Mouse (Mus musculus) heart, embryonic 13.5 days (tissue): Measurements from ENCODE around the gene 6030408B16Rik. TPM values are rescaled to one million over a fixed set of nuclear protein-coding genes. Genes with fewer than 3 reads are reported as not detected.

ENCODE experiments used
- ATAC-seq: fragments of 200-750 bp; cut with Nextera tagmentation; 2 replicates; pipeline ENCODE4 v1.8.0; 2017; ENCODE audit warnings: moderate TSS enrichment; ENCODE audit not compliant: insufficient number of reproducible peaks, low FRiP score, low TSS enrichment; ENCODE audit errors: extremely low read depth
- H3K27ac ChIP-seq: fragments of 300-500 bp; sonication (generic); replicated peaks from 2 replicates; pipeline ENCODE4 v1.5.1; 2015; ENCODE audit warnings: moderate library complexity, mild to moderate bottlenecking, inconsistent platforms
- H3K27me3 ChIP-seq: fragments of 300-500 bp; sonication (generic); replicated peaks from 2 replicates; pipeline ENCODE4 v1.6.1; 2015; ENCODE audit warnings: mild to moderate bottlenecking, inconsistent platforms
- H3K36me3 ChIP-seq: fragments of 300-500 bp; sonication (generic); 2 replicates; pipeline ENCODE4 v1.6.1; 2015; ENCODE audit warnings: mild to moderate bottlenecking, inconsistent platforms
- H3K4me1 ChIP-seq: fragments of 300-500 bp; sonication (generic); 2 replicates; pipeline ENCODE4 v1.6.1; 2015; ENCODE audit warnings: inconsistent platforms
- H3K4me2 ChIP-seq: fragments of 300-500 bp; sonication (generic); 2 replicates; pipeline ENCODE4 v1.6.1; 2015; ENCODE audit warnings: inconsistent platforms, mild to moderate bottlenecking, moderate library complexity
- H3K4me3 ChIP-seq: fragments of 300-500 bp; sonication (generic); 2 replicates; pipeline ENCODE4 v1.5.1; 2015; ENCODE audit warnings: moderate library complexity, mild to moderate bottlenecking, inconsistent platforms
- H3K9ac ChIP-seq: fragments of 300-500 bp; sonication (generic); 2 replicates; pipeline ENCODE4 v1.6.1; 2015; ENCODE audit warnings: inconsistent platforms, mild to moderate bottlenecking, moderate library complexity
- H3K9me3 ChIP-seq: fragments of 300-500 bp; sonication (generic); 2 replicates; pipeline ENCODE4 v1.6.1; 2016; ENCODE audit warnings: inconsistent platforms
- WGBS: fragments of 180-500 bp; shearing (Covaris S2); methylation state at CpG from one replicate; pipeline ENCODE4 v1.1.7; 2015; ENCODE audit warnings: mixed read lengths; 5-methylcytosine and 5-hydroxymethylcytosine counted together
- polyA plus RNA-seq: library from polyadenylated mRNA; unstranded; fragments of >200 nt; fragmentation: Nextera tagmentation; extraction: Ambion mirVana; gene quantifications from 2 replicates; pipeline ENCODE4 v1.2.1, GENCODE M21; 2015

6030408B16Rik gene
- polyA plus RNA-seq, 1 experiment from 2014 or later, result 3.0 TPM

DNA sequence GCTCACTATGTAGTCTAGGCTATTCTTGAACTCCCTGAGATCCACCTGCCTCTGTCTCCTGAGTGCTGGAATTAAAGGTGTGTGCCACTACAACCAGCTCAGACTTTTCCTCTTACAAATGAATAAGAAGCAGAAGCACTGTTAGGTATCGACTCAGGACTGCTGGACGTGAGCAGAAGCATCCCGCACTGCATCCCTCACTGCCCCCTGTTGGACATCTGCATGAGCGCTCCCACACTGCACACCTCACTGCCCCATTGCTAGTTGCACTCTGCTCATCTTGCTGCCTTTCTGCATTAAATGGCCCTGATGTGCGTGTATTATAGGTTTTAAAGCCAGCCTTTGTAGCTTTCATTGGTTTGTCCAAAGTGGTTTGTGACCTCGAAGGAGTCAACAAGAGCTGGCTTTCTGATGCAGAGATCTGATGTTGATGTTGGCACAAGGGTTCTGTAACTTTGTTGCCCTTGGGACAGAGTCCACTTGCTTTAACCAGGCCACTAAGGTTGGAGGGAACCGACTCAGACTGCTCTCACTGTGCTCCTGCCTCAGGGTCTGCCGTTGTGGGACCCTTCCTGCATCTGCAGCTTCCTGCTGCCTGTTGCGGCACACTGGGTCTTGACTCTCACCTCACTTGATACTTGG lies 6.8 kb upstream of the 6030408B16Rik start:
- no peak overlapping the region for H3K9ac ChIP-seq
- H3K27me3 ChIP-seq, result no peaks in the 10 kb centered on the region
- no peaks in the 10 kb centered on the region for H3K9me3 ChIP-seq
- H3K4me3 ChIP-seq, result no peak overlapping the region
- ATAC-seq, result no peak
- H3K4me1 ChIP-seq, result peaks cover 24% of the 10 kb centered on the region
- WGBS, result 63% methylated on average over 9 of the region's 9 CpGs
- H3K36me3 ChIP-seq, result peaks cover 53% of the 10 kb centered on the region
- no peak overlapping the region for H3K27ac ChIP-seq
- H3K4me2 ChIP-seq, result no peak overlapping the region

DNA sequence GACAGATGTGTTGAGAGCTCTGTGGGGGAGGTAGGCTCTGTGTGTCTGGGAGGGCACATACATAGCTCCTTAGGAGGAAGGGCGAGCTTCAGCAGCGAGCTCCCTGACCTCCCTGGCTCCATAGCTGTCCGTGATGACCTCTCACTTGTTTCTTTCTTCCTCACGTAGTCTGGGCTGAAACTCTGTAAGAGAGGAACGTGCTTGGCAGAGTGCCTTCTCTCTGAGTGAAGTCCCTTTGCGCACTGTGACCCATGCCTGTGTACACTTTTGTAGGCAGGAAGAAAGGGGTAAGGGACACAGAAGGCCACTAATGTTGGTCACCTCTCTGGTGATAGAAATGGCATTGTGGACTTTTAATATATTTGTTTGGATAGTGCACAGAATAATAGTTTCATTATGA lies 5.7 kb upstream of the 6030408B16Rik start:
- ATAC-seq, result no peak
- Histone ChIP-seq H3K27ac (no peak overlapping the region), H3K4me1 (peaks cover 24% of the 10 kb centered on the region), H3K9me3 (no peaks in the 10 kb centered on the region), H3K9ac (0 out of 2 replicates have a peak overlapping the region, but pooled peaks have one; percentile 14), H3K4me3 (no peak overlapping the region), H3K36me3 (peaks cover 63% of the 10 kb centered on the region), H3K4me2 (no peak overlapping the region), H3K27me3 (no peaks in the 10 kb centered on the region)
- 75% methylated on average over 6 of the region's 6 CpGs for WGBS

DNA sequence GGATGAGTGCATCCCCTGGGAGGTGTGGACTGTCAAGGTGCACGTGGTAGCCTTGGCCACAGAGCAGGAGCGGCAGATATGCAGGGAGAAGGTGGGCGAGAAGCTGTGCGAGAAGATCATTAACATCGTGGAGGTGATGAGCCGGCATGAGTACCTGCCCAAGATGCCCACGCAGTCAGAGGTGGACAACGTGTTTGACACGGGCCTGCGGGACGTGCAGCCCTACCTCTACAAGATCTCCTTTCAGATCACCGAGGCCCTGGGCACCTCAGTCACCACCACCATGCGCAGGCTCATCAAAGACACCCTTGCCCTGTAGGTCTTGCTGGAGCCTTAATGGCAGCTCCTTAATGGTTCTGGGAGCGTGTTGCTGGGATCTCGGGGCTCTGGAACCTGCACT lies 2.7 kb upstream of the 6030408B16Rik start:
- H3K9ac ChIP-seq, result no peak overlapping the region
- H3K4me2 ChIP-seq, result no peak overlapping the region
- no peaks in the 10 kb centered on the region for H3K27me3 ChIP-seq
- peaks cover 63% of the 10 kb centered on the region for H3K36me3 ChIP-seq
- H3K4me3 ChIP-seq, result no peak overlapping the region
- ATAC-seq, result no peak
- peaks cover 27% of the 10 kb centered on the region for H3K4me1 ChIP-seq
- H3K9me3 ChIP-seq, result no peaks in the 10 kb centered on the region
- H3K27ac ChIP-seq, result no peak overlapping the region
- 91% methylated on average over 15 of the region's 15 CpGs for WGBS

DNA sequence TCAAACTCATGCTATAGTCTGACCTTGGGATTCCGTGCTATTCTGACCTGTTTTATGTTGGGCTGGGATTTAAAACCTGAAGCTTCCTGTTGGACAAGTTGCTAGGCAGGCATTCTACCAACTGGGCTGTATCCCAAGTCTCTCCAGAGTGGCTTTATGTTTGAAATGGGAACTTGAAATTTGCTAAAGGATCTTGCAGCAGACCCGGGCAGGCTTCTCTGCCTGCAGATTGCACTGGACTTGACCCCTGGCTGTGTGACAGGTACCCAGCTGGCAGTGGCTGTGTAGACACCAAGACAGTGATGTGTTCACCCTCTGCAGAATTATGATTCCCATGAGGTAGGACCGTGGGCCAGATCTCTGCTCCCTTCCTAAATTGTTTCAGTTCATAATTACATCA lies 1.0 kb upstream of the 6030408B16Rik start:
- Histone ChIP-seq H3K4me2 (no peak overlapping the region), H3K27ac (no peak overlapping the region), H3K9me3 (no peaks in the 10 kb centered on the region), H3K9ac (no peak overlapping the region), H3K27me3 (no peaks in the 10 kb centered on the region), H3K4me3 (no peak overlapping the region), H3K36me3 (peaks cover 53% of the 10 kb centered on the region), H3K4me1 (peaks cover 21% of the 10 kb centered on the region)
- 85% methylated on average over 3 of the region's 3 CpGs for WGBS
- no peak for ATAC-seq

DNA sequence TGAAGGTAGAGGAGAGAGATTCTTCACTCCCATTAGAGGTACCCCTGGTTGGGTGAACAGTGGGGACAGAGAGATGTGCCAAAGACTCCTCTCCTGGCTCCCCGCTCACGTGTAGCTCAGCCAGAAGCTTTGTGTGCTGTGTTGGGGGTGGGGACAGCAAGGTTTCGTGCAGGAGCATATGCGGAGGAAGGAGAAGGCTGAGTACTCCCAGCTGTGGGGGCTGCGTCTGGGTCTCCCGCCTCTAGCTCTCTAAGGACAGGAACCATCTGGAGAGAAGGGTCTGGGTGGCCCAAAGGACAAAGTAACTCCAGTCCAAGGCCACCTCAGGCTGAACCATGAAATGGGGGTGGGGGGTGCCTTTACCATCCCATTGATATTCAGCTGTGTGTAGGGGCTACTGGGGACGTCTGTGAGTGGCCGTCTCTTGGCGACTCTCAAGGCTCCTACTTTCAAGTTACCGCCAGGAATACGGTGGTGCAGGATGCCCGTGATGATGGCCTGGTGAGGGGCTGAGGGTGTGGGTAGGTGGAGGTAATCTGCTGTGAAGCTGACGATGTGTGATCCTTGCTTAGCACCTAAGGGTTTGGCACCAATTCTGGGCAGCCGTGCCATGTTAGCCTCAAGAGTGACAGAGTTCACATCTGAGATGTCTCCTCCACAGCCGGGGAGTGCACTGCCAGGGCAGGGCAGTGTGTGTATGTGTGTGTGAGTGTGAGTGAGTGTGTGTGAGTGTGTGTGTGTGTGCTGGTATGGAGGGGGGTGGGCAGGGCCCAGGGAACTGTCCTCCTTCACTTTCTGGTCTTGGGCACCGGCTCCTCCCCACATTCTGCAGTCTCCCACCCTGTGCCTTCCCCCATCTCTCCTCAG lies 1.2 kb downstream of the 6030408B16Rik start:
- peaks cover 30% of the 10 kb centered on the region for H3K36me3 ChIP-seq
- ATAC-seq, result 0 out of 2 replicates have a peak, but pooled peaks have one; percentile 34
- H3K4me2 ChIP-seq, result peak overlapping the region; percentile 40
- peak overlapping the region; percentile 11 for H3K4me3 ChIP-seq
- H3K9ac ChIP-seq, result peak overlapping the region; percentile 41
- WGBS, result 39% methylated on average over 16 of the region's 16 CpGs
- no peaks in the 10 kb centered on the region for H3K9me3 ChIP-seq
- H3K27ac ChIP-seq, result peak overlapping the region; percentile 39; the same call in 1 of the 2 replicates
- H3K27me3 ChIP-seq, result no peaks in the 10 kb centered on the region
- peaks cover 34% of the 10 kb centered on the region for H3K4me1 ChIP-seq

DNA sequence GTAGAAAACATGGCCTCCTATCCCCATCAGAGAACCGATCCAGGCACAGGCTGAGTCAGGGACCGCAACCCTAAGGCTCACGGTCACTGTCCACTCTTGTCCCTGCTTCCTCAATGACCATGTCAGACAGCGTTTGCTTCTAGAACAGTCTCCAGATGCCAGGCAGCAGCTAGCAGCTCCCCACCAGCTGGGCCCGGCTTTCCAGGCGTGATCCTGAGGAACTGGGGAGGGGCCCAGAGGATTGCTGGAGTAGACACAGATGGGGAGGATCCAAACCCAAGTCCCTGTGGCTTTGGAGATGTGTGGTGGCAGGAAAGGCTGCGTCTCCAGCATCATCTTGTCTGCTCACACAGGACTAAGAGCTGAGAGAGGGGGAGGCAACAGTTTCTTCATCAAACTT lies 2.1 kb downstream of the 6030408B16Rik start:
- Histone ChIP-seq H3K4me2 (0 out of 2 replicates have a peak overlapping the region, but pooled peaks have one; percentile 40), H3K27me3 (no peaks in the 10 kb centered on the region), H3K9ac (no peak overlapping the region), H3K27ac (no peak overlapping the region; the same call in 1 of the 2 replicates), H3K36me3 (peaks cover 22% of the 10 kb centered on the region), H3K4me1 (peaks cover 42% of the 10 kb centered on the region), H3K9me3 (no peaks in the 10 kb centered on the region), H3K4me3 (no peak overlapping the region)
- ATAC-seq, result no peak
- 60% methylated on average over 7 of the region's 7 CpGs for WGBS

DNA sequence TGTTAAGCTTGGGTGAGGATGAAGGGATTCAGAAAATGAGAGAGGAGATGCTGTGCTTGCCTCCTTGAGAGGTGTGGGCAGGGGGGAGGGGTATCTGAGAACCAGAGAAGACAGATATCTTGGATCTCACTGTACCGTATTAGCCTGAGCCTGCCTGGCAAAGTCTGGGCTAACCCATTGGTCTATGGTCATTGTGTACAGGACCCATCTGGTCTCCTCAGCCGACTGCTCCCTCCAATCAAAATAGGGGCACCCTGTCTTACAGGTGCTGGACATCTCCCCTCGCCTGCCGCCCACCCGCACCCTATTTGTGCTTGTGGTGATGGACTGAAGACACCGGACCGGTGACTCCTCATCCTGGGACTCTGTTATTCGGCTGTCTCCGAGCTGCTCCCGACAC lies 2.6 kb downstream of the 6030408B16Rik start:
- Histone ChIP-seq H3K9ac (no peak overlapping the region), H3K9me3 (no peaks in the 10 kb centered on the region), H3K27me3 (no peaks in the 10 kb centered on the region), H3K27ac (0 out of 2 replicates have a peak overlapping the region, but pooled peaks have one; percentile 3), H3K4me1 (peaks cover 44% of the 10 kb centered on the region), H3K4me2 (no peak overlapping the region), H3K36me3 (peaks cover 17% of the 10 kb centered on the region), H3K4me3 (no peak overlapping the region)
- no peak for ATAC-seq
- WGBS, result 85% methylated on average over 10 of the region's 10 CpGs

DNA sequence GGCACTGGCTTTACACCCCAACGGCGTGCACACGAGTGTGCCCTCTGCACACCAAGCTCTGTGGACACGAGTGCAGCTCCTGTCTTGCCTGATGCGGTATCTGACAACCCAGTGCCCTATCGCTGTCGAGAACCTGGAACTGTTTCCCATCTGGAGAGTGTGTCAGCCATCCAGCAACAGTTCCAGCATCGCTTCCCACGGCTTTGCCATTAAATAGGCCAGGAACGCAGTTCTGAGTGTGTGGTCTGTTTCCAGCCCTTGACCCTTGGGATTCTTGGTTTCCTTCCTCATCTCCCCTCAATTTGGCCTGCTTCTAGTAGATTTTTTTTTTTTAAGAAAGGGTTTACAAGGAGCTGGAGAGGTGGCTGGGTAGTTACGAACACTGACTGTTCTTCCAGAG lies 3.1 kb downstream of the 6030408B16Rik start:
- peaks cover 12% of the 10 kb centered on the region for H3K36me3 ChIP-seq
- peaks cover 44% of the 10 kb centered on the region for H3K4me1 ChIP-seq
- H3K9me3 ChIP-seq, result no peaks in the 10 kb centered on the region
- ATAC-seq, result no peak
- no peak overlapping the region for H3K9ac ChIP-seq
- H3K27me3 ChIP-seq, result no peaks in the 10 kb centered on the region
- no peak overlapping the region for H3K4me2 ChIP-seq
- no peak overlapping the region for H3K4me3 ChIP-seq
- H3K27ac ChIP-seq, result 0 out of 2 replicates have a peak overlapping the region, but pooled peaks have one; percentile 3
- 69% methylated on average over 11 of the region's 11 CpGs for WGBS

DNA sequence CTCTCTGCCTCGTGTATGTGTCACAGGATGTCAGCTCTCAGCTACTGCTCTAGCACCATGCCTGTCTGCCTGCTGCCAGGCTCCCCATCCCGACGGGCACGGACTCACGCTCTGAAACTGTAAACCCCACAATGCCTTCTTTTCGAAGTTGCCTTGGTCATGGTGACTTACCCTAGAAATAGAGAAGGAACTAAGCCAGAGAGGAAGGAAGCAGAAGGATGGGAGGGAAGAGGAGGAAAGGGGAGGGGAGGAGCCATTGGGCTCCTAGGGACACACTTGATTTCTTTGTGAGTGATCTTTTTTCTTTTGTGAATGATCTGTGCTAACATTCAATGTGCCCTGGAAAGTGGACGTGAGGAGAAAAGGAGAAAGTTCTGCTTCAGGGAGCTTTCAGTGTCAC lies 5.0 kb downstream of the 6030408B16Rik start:
- 33% methylated on average over 7 of the region's 7 CpGs for WGBS

DNA sequence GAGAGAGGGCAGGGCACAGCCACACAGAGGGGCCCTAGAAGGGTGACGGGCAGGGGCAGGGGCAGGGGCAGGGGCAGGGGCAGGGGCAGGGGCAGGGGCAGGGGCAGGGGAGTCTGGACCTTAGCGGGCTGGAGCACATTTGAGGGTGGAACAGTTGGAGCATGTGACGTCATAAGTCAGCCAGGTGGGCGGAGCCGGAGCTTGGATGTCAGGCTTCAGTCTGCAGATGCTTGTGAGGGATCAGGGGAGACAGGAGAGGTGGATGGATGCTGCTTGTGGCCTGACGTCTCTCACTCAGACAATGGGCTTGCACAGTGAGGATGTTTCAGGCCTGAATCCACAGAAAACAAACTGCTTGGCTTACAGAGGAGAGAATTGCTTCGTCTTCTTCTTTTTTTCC lies 5.5 kb downstream of the 6030408B16Rik start:
- Histone ChIP-seq H3K9me3 (no peaks in the 10 kb centered on the region), H3K9ac (peak overlapping the region; percentile 56; the same call in 1 of the 2 replicates), H3K27ac (no peak overlapping the region), H3K4me1 (peaks cover 35% of the 10 kb centered on the region), H3K27me3 (no peaks in the 10 kb centered on the region), H3K4me3 (no peak overlapping the region), H3K4me2 (peak overlapping the region; percentile 46), H3K36me3 (no peaks in the 10 kb centered on the region)
- ATAC-seq, result no peak
- 20% methylated on average over 7 of the region's 7 CpGs for WGBS

More for the DNA sequence above, 5.0 kb downstream of the 6030408B16Rik start:
- ATAC-seq, result no peak
- H3K4me3 ChIP-seq, result no peak overlapping the region
- H3K4me1 ChIP-seq, result peaks cover 41% of the 10 kb centered on the region
- H3K9me3 ChIP-seq, result no peaks in the 10 kb centered on the region
- no peaks in the 10 kb centered on the region for H3K27me3 ChIP-seq
- H3K27ac ChIP-seq, result no peak overlapping the region; the same call in 1 of the 2 replicates
- H3K4me2 ChIP-seq, result peak overlapping the region; percentile 46
- H3K9ac ChIP-seq, result peak overlapping the region; percentile 56
- H3K36me3 ChIP-seq, result no peaks in the 10 kb centered on the region

DNA sequence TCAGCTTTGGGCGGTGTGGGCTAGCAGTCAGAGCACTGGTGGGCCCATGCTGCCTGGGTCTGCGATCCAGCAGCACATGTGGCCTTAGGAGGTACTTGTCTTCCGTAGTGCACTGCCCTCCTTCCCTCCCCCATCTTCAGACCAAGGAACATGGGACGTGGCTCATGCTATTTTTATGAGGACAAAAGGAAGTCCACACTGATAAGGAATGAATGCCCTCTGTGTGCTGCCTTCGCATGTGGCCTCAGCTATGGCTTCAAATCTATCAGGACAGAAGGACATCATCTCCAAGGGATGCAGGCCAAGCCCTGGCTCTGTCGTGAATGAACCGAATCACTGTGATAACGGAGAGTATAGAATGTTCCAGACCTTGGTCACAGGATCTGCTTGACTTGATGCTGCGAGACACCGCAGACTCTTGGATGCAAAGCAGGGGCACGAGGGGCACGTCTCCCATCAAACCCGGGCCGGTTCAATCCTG lies 6.5 kb downstream of the 6030408B16Rik start:
- H3K27ac ChIP-seq, result peak overlapping the region; percentile 65
- 40% methylated on average over 14 of the region's 14 CpGs for WGBS
- H3K4me1 ChIP-seq, result peaks cover 25% of the 10 kb centered on the region
- no peak for ATAC-seq
- no peak overlapping the region for H3K4me2 ChIP-seq
- no peaks in the 10 kb centered on the region for H3K36me3 ChIP-seq
- peak overlapping the region; percentile 61; the same call in 1 of the 2 replicates for H3K9ac ChIP-seq
- no peaks in the 10 kb centered on the region for H3K27me3 ChIP-seq
- H3K4me3 ChIP-seq, result no peak overlapping the region
- H3K9me3 ChIP-seq, result no peaks in the 10 kb centered on the region
